Comparison of ENCODE assay signal across 8 mouse cellular contexts in the genomic region with DNA sequence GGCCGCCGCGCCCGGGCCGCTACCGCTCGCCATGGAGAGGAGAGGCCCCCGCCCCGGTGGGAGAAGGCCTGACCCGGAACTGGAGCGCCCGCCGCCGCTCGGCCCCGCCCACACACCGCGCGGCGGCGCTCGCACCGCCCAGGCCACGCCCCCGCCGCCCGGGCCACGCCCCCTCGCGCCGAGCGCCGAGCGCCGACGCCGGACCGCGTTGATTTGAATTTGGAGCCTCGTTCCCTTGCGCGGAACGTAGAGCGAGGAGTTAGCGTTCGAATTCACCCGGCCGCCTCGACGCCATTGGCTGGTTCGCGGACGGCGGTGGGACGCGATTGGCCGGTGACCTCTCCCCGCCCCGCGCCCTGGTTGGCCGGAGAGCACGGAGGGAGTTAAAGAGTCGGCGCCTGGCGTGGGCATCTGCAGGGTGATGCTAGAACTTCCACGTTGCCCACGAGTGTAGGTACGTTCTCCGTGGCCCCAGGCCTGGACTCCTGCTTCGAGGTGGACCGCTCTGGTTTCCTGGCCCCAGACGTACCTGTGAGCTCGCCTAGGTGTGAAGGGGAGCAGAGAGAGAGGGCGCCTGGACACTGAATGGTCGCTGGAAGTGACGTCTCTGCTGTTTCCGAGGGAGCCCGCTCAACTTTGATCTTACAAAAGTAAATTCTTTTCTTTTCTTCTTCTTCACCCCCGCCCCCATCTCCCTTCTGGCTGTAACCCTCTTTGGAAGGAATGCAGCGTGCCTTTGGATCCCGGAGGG. TPM values are rescaled to one million over a fixed set of nuclear protein-coding genes. Genes with fewer than 3 reads are reported as not detected.
DNase-seq lines count a peak whose midpoint lies in the region; ATAC-seq and TF ChIP-seq lines count a peak whose summit lies in the region.

A gene (minus strand): TSS at position 104 of the 751 bp plus-strand sequence.
A gene (plus strand): TSS at position 192 of the 751 bp plus-strand sequence.

- peak; percentile 81 for TF ChIP-seq POLR2A in brain, embryonic 14.5 days (IDR thresholded peaks at IDR 0.05; ENCODE audit: borderline replicate concordance, extremely low read depth, insufficient read depth, insufficient read length, poor library complexity, severe bottlenecking)

- H3K4me3 ChIP-seq in C2C12 (ENCODE audit: insufficient read depth, poor library complexity, severe bottlenecking) = peak within 1 kb of the TSS; percentile 85
- H3K4me3 ChIP-seq in erythroblast, embryonic 14.5 days (replicated peaks) = peak within 1 kb of the TSS; percentile 96
- H3K4me3 ChIP-seq in heart, embryonic 12.5 days = peak within 1 kb of the TSS; percentile 89
- H3K4me3 ChIP-seq in kidney, postnatal 0 days (replicated peaks; ENCODE audit: low read depth, low read length) = peak within 1 kb of the TSS; percentile 97
- H3K4me3 ChIP-seq in liver, embryonic 11.5 days (ENCODE audit: low read depth, low read length) = peak within 1 kb of the TSS; percentile 94
- H3K4me3 ChIP-seq in stomach, embryonic 14.5 days (ENCODE audit: low read depth, low read length) = peak within 1 kb of the TSS; percentile 97

- no peaks in the 10 kb centered on the region for H3K9me3 ChIP-seq in erythroblast, embryonic 14.5 days (ENCODE audit: control insufficient read depth, low read length)
- H3K9me3 ChIP-seq in heart, embryonic 12.5 days (replicated peaks) = no peaks in the 10 kb centered on the region
- no peaks in the 10 kb centered on the region for H3K9me3 ChIP-seq in kidney, postnatal 0 days (replicated peaks; ENCODE audit: low read length)
- H3K9me3 ChIP-seq in liver, embryonic 11.5 days (ENCODE audit: control insufficient read depth, low read length) = no peaks in the 10 kb centered on the region
- no peaks in the 10 kb centered on the region for H3K9me3 ChIP-seq in stomach, embryonic 14.5 days (ENCODE audit: control insufficient read depth, low read depth, low read length)

- peak within 1 kb of the TSS; percentile 84 for H3K4me2 ChIP-seq in heart, embryonic 12.5 days
- H3K4me2 ChIP-seq in kidney, postnatal 0 days (ENCODE audit: low read length) = peak within 1 kb of the TSS; percentile 84
- peak within 1 kb of the TSS; percentile 76 for H3K4me2 ChIP-seq in liver, embryonic 11.5 days
- H3K4me2 ChIP-seq in stomach, embryonic 14.5 days (replicated peaks; ENCODE audit: low read depth, low read length) = peak within 1 kb of the TSS; percentile 71

- H3K4me1 ChIP-seq in erythroblast, embryonic 14.5 days (ENCODE audit: control insufficient read depth) = peaks cover 48% of the 10 kb centered on the region
- peaks cover 38% of the 10 kb centered on the region for H3K4me1 ChIP-seq in heart, embryonic 12.5 days (replicated peaks)
- H3K4me1 ChIP-seq in kidney, postnatal 0 days (replicated peaks; ENCODE audit: insufficient read depth, low read length) = peaks cover 13% of the 10 kb centered on the region
- H3K4me1 ChIP-seq in liver, embryonic 11.5 days (replicated peaks; ENCODE audit: control insufficient read depth, insufficient read depth, low read length) = peaks cover 19% of the 10 kb centered on the region
- peaks cover 7% of the 10 kb centered on the region for H3K4me1 ChIP-seq in stomach, embryonic 14.5 days (ENCODE audit: control insufficient read depth, insufficient read depth, low read length)

- peaks cover 29% of the 10 kb centered on the region for H3K36me3 ChIP-seq in C2C12 (ENCODE audit: control insufficient read depth, insufficient read depth)
- peaks cover 38% of the 10 kb centered on the region for H3K36me3 ChIP-seq in erythroblast, embryonic 14.5 days (ENCODE audit: control insufficient read depth)
- peaks cover 11% of the 10 kb centered on the region for H3K36me3 ChIP-seq in heart, embryonic 12.5 days
- no peaks in the 10 kb centered on the region for H3K36me3 ChIP-seq in kidney, postnatal 0 days (ENCODE audit: insufficient read depth, low read length)
- H3K36me3 ChIP-seq in liver, embryonic 11.5 days (ENCODE audit: control insufficient read depth, insufficient read depth, low read length) = peaks cover 5% of the 10 kb centered on the region; the same call in 1 of the 2 replicates
- peaks cover 9% of the 10 kb centered on the region for H3K36me3 ChIP-seq in stomach, embryonic 14.5 days (ENCODE audit: control insufficient read depth, insufficient read depth, low read length)

- H3K27me3 ChIP-seq in C2C12 (ENCODE audit: control insufficient read depth, insufficient read depth, insufficient read length) = no peaks in the 10 kb centered on the region
- no peaks in the 10 kb centered on the region for H3K27me3 ChIP-seq in erythroblast, embryonic 14.5 days (ENCODE audit: control insufficient read depth)
- H3K27me3 ChIP-seq in heart, embryonic 12.5 days (replicated peaks) = no peaks in the 10 kb centered on the region
- no peaks in the 10 kb centered on the region for H3K27me3 ChIP-seq in kidney, postnatal 0 days (ENCODE audit: insufficient read depth, low read length)
- no peaks in the 10 kb centered on the region for H3K27me3 ChIP-seq in liver, embryonic 11.5 days (replicated peaks; ENCODE audit: control insufficient read depth, insufficient read depth, low read length)
- no peaks in the 10 kb centered on the region for H3K27me3 ChIP-seq in stomach, embryonic 14.5 days (ENCODE audit: control insufficient read depth, insufficient read depth, low read length)

- peaks cover 74% of the 10 kb centered on the region for H3K79me3 ChIP-seq in C2C12 (ENCODE audit: low read depth)

- peak within 1 kb of the TSS; percentile 93 for H3ac ChIP-seq in C2C12 (ENCODE audit: control insufficient read depth, insufficient read length, low read depth)

- peak within 1 kb of the TSS; percentile 95 for H3K9ac ChIP-seq in heart, embryonic 12.5 days
- H3K9ac ChIP-seq in kidney, postnatal 0 days (ENCODE audit: low read depth, low read length) = peak within 1 kb of the TSS; percentile 96
- H3K9ac ChIP-seq in liver, embryonic 11.5 days (ENCODE audit: low read depth, low read length) = peak within 1 kb of the TSS; percentile 97
- peak within 1 kb of the TSS; percentile 88 for H3K9ac ChIP-seq in stomach, embryonic 14.5 days (replicated peaks; ENCODE audit: low read depth, low read length)

- ATAC-seq in heart, embryonic 12.5 days (ENCODE audit: insufficient number of reproducible peaks, low FRiP score) = peak; percentile 96
- ATAC-seq in kidney, postnatal 0 days (replicated peaks; ENCODE audit: low FRiP score, low read depth) = peak; percentile 96
- ATAC-seq in liver, embryonic 11.5 days (replicated peaks; ENCODE audit: low FRiP score) = peak; percentile 90
- peak; percentile 97 for ATAC-seq in stomach, embryonic 14.5 days (ENCODE audit: insufficient number of reproducible peaks, insufficient read depth, low FRiP score, low read depth)

- H3K79me2 ChIP-seq in C2C12 (ENCODE audit: control insufficient read depth, insufficient read depth) = peaks cover 97% of the 10 kb centered on the region

- DNase-seq in brain, embryonic 14.5 days (ENCODE audit: low read depth) = peak; percentile 96
- peak; percentile 94 for DNase-seq in kidney, postnatal 0 days (ENCODE audit: low spot score)
- peak; percentile 94 for DNase-seq in liver, embryonic 11.5 days (ENCODE audit: low spot score)
- peak; percentile 96 for DNase-seq in naive thymus-derived CD4-positive, alpha-beta T cell, adult 2 months (ENCODE audit: low read depth)

- peak within 1 kb of the TSS; percentile 94 for H3K27ac ChIP-seq in heart, embryonic 12.5 days (ENCODE audit: poor library complexity, severe bottlenecking)
- peak within 1 kb of the TSS; percentile 93 for H3K27ac ChIP-seq in kidney, postnatal 0 days
- H3K27ac ChIP-seq in liver, embryonic 11.5 days (ENCODE audit: low read depth, low read length) = peak within 1 kb of the TSS; percentile 96
- peak within 1 kb of the TSS; percentile 92 for H3K27ac ChIP-seq in stomach, embryonic 14.5 days (ENCODE audit: low read length)

- WGBS in heart, embryonic 12.5 days = under 1% methylated on average over 79 of the region's 81 CpGs
- under 1% methylated on average over 73 of the region's 81 CpGs for WGBS in kidney, postnatal 0 days
- under 1% methylated on average over 73 of the region's 81 CpGs for WGBS in liver, embryonic 11.5 days
- under 1% methylated on average over 66 of the region's 81 CpGs for WGBS in stomach, embryonic 14.5 days

- no peak for TF ChIP-seq CTCF in C2C12 (IDR thresholded peaks at IDR 0.05; ENCODE audit: control insufficient read depth, insufficient read depth, insufficient read length)
- no peak for TF ChIP-seq CTCF in brain, embryonic 14.5 days (IDR thresholded peaks at IDR 0.05; ENCODE audit: borderline replicate concordance, extremely low read depth, insufficient read depth, insufficient read length)
- no peak for TF ChIP-seq CTCF in kidney, postnatal 0 days (IDR thresholded peaks at IDR 0.05; ENCODE audit: low read depth)

TF ChIP-seq in C2C12, 6 proteins besides CTCF, POLR2A, EP300 and RAD21:
- TF ChIP-seq MAX (IDR thresholded peaks at IDR 0.05) = peak; percentile 49
- no peak for TF ChIP-seq MYOD1 (IDR thresholded peaks at IDR 0.05; ENCODE audit: control insufficient read depth, insufficient read length, low read depth)

RNA-seq across cellular contexts. Expression of the first gene that starts in this region (rescaled TPM):
- 9.7 TPM for polyA plus RNA-seq in C2C12 (2012; fragmentation: generic; extraction: Trizol)
- polyA plus RNA-seq in brain, embryonic 14.5 days (2012; rRNA removed) = 72.8 and 77.9 TPM in 2 replicates
- polyA plus RNA-seq in erythroblast, embryonic 14.5 days (2012) = 1.8 and 2.3 TPM in 2 replicates
- polyA plus RNA-seq in heart, embryonic 12.5 days (2016; fragmentation: Nextera tagmentation; extraction: Ambion mirVana) = 104 and 105 TPM in 2 replicates
- 89.9 and 94.8 TPM in 2 replicates for polyA plus RNA-seq in kidney, postnatal 0 days (2015; fragmentation: Nextera tagmentation; extraction: Ambion mirVana)
- polyA plus RNA-seq in liver, embryonic 11.5 days (2014; fragmentation: Nextera tagmentation; extraction: Ambion mirVana) = 77.3 and 80.6 TPM in 2 replicates
- 75.8 and 78.7 TPM in 2 replicates for polyA plus RNA-seq in stomach, embryonic 14.5 days (2014; fragmentation: Nextera tagmentation; extraction: Ambion mirVana)

RNA-seq across cellular contexts. Expression of the second gene that starts in this region (rescaled TPM):
- polyA plus RNA-seq in C2C12 (2012; fragmentation: generic; extraction: Trizol) = 10.5 TPM
- polyA plus RNA-seq in brain, embryonic 14.5 days (2012; rRNA removed) = 9.8 and 13.6 TPM in 2 replicates
- 0.42 and 0.48 TPM in 2 replicates for polyA plus RNA-seq in erythroblast, embryonic 14.5 days (2012)
- 47.0 and 48.5 TPM in 2 replicates for polyA plus RNA-seq in heart, embryonic 12.5 days (2016; fragmentation: Nextera tagmentation; extraction: Ambion mirVana)
- 26.4 and 28.8 TPM in 2 replicates for polyA plus RNA-seq in kidney, postnatal 0 days (2015; fragmentation: Nextera tagmentation; extraction: Ambion mirVana)
- 70.4 and 76.3 TPM in 2 replicates for polyA plus RNA-seq in liver, embryonic 11.5 days (2014; fragmentation: Nextera tagmentation; extraction: Ambion mirVana)
- polyA plus RNA-seq in stomach, embryonic 14.5 days (2014; fragmentation: Nextera tagmentation; extraction: Ambion mirVana) = 70.7 and 74.0 TPM in 2 replicates

Comparison
In these comparisons a context has a peak if more than half of its experiments do, and no peak if none do; other contexts are left out.
1. Peak in every context shown above with its lines: DNase-seq, ATAC-seq, H3K4me3 ChIP-seq and H3K27ac ChIP-seq.